Mouse (Mus musculus) left cerebral cortex, adult 6 months (tissue): Measurements from ENCODE around the gene Cdca7l. TPM values are rescaled to one million over a fixed set of nuclear protein-coding genes. Genes with fewer than 3 reads are reported as not detected.

Experiments
- long read RNA-seq, 2 experiments: library from polyadenylated mRNA; unstranded; transcript quantifications; one replicate each; pipeline ENCODE4 v2.0.0; 2019 to 2020
- polyA plus RNA-seq: library from polyadenylated mRNA; unstranded; fragments of <200 nt; fragmentation: Nextera tagmentation; gene quantifications from 2 replicates; pipeline ENCODE4 v1.2.3, GENCODE M21; 2021

The Cdca7l gene
- polyA plus RNA-seq: 0.48 and 0.50 TPM in 2 replicates
- long read RNA-seq, experiment 1, partial matches to known transcripts: 0 of 10 reads
- long read RNA-seq, experiment 1, other reads (novel, unspliced or antisense): 6 of 10 reads
- long read RNA-seq, experiment 2: 0 reads

DNA sequence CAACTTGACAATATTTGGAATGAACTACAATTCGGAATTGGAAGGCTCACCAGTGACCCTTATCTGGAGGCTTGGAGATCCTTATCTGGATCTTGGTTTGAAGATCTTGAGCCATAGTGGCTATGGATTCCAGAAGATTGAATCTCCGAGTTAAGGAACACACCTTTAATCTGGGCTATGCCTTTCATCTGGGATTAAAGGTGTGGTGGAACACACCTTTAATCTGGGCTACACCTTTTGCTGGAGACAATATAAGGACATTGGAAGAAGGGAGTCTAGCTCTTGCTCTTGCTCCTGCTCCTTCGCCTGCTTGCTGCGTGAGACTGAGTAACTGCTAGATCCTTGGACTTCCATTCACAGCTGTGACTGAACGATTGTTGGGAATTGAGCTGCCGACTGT lies at the start of gene Cdca7l:
Cdca7l (plus strand) TSS at position 301 of the 400 bp plus-strand sequence.

